Mouse (Mus musculus) embryo, embryonic 11 days (tissue): ENCODE data around the gene D2hgdh.
"Not testable (repeated sequence)": the region's sequence is repeated elsewhere in the genome, so short reads cannot be mapped to it uniquely, and the experiment has no call there.

Experiments used
- DNase-seq: peaks from one replicate; pipeline ENCODE4 v3.0.0-alpha.2; 2015

D2hgdh gene

DNA sequence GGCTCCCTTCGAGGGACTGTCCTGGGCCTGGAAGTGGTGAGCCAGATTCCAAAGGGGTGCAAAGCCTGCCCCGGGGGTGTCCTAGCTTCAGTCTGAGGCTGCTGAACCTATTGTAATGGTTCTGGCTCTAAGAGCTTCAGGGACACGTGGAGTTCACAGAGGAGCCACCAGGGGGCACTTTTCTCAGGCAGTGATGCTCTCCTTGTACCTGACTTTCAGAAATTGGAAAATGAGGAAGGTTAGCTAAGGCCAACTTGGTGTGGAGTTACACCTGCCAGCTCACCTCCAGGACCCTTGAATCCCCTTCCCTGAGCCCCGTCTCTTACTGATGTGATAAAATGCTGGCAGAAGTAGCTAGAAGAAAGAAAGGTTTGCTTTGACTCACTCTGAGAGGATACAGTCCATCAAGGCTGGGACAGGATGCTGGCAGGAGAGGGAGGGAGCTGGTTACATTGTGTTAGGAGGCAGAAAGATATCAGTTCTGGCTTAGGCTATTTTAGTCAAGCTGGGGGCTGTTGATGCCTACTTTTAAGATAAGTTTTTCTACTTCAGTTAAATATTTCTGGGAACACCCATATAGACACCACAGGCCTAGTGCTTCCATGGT is 8.1 kb downstream of the D2hgdh start:
- DNase-seq, result not testable (repeated sequence)

DNA sequence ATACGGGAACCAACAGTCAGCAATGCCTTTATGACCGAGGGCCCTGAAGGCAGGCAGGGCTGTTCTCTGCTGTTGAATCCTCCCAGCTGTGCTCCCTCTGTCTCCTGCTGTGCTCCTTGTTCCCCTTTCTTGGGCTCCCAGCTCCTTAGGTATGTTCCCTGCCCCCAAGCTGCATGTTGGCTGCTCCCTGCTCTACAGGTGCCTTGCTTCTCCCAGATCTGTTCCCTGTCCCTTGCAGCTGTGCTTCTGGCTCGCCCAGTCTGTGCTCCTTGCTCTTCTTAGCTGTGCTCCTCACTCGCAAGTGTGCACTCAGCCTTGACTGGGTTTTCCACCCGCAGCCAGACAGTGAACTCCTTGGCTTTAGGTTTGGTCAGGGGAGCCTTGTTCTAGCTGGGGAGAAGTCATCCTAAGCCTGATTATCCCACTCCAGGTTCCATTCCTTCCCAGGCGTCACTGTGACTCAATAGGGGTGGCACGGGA is 10.0 kb downstream of the D2hgdh start:
- no peak for DNase-seq

DNA sequence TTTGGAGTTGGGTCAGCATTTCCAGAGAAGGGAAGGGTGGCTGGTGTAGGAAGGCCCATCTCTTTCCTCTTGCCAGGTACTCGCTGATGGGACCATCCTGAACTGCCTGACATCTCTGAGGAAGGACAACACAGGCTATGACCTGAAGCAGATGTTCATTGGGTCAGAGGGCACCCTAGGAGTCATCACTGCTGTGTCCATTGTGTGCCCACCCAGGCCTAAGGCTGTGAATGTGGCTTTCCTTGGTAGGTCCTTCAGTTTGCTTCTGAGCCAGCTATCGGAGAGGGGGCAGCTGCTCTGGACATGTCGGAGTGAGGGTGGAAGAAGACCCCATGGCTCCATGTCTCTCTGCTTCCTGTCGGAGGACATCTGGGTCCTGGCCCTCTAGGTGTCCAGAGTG is 10.5 kb downstream of the D2hgdh start:
- no peak for DNase-seq

DNA sequence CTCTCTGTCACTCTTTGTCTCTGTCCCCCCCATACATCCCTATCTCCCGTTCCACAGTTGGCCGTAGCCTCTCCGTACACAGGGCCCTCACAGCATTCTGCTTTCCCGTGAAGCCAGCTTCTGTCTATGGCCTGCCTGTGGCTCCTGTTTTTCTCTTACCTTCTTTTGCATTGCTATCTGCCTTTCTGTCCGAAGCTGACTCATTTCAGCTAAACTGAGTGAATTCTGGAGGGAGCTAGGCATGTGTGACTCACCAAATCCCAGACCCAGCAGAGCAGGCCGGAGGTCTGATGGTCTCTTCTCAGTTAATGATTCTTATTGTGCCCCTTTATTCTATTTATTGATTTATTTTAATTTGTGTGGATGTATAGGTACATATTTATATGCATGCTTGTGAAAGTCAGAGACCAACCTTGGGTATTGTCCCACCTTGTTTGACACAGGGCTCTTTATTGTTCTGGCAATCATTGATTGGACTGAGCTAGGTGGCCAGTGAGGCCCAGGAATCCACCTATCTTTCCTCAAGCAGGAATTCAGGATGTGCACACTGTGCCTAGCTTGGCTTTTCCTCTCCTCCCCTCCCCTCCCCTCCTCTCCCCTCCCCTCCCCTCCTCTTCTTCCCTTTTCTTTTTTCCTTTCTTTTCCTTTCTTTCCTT is 11.3 kb downstream of the D2hgdh start:
- DNase-seq, result no peak

DNA sequence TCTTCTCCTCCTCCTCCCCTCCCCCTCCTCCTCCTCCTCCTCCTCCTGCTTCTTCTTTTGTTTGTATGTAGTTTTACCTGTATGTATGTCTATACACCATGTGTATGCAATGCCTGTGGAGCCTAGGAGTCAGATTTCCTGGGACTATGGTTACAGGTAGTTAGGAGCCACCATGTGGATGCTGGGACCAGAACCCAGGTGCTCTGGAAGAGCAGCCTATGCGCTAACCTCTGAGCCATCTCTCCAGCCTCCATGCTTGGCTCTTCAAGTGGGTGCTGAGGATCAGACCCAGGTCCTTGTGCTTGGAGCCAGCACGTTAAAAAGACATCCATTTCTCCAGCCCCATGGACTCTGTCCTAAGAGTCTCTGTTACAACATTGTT is 11.8 kb downstream of the D2hgdh start:
- no peak for DNase-seq

DNA sequence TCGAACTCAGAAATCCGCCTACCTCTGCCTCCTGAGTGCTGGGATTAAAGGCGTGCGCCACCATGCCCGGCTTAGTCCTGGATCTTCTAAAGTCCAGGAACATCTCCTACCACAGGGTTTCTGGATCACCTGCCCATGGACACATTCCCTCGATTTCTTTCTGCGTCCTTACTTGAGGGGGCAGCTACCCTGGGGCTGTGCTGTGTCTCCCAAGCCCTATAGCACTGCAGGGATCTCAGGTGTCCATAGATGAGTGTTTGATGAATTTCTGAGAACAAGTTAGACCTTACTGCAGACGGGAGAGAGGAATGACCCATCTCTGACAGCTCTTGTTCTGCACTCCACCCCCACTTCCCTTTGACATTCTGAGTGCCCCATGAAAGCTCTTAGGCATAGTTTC is 12.6 kb downstream of the D2hgdh start:
- no peak for DNase-seq

DNA sequence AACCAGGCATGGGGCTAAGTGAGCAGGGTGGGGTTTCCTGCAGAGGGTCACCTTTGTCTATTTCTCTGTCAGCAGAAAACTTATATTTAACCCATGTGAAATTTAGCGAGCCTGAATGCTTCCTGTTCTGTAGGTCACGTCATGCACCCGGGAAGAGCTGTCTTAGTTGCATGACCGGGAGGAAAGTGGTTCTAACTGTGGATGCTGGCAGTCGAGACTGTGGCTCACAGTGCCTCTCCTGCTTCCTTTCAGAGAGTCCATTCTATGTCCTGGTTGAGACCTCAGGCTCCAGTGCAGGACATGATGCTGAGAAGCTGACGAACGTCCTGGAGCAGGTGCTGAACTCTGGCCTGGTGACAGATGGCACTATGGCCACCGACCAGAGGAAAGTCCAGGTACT is 13.9 kb downstream of the D2hgdh start:
- not testable (repeated sequence) for DNase-seq

DNA sequence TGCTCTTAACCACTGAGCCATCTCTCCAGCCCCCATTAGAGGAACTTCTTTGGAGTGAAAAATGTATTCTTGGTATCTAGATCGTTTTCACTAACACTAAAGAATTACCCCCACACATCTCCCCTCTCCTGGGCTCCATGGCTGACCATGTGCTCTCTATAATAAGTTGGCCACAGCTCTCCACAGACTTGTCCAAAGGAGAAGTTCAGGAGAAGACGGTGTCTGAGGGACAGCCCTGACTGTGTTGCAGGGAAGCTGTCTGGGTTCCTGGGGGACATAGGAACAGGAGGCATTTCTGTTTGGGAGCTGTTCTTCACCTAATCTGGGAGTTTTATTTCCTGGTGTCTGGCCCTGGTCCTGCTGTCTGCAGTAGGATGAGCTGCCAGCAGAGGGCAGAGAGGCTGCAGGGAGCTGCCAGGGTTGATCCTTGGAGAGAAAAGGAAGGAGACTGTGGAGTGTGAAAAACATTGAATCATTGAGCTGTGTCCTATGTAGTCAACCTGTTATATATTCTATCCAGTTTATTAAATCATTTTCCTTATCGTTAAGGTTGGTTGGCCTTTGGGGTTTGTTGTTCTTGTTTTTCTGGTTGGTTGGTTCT is 21.2 kb downstream of the D2hgdh start:
- DNase-seq, result not testable (repeated sequence)

DNA sequence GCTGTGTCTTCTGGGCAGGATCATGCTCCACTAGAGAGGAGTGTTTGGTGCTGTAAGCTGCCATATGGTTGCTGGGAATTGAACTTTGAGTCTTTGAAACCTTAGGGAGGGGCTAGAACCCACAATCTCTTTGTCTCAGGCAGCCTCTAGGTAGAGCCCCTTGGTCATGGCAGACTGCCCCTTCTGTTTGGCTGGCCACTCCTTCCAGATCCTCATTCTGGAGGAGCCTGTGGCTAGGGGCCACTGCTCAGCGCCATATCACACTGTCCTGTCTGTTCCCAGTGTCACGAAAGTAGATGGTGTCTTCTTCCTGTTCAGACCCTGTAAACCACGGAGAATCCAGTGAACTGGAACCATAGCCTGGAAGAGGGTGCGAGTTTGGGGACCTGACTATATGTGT is 31.1 kb downstream of the D2hgdh start:
- not testable (repeated sequence) for DNase-seq

DNA sequence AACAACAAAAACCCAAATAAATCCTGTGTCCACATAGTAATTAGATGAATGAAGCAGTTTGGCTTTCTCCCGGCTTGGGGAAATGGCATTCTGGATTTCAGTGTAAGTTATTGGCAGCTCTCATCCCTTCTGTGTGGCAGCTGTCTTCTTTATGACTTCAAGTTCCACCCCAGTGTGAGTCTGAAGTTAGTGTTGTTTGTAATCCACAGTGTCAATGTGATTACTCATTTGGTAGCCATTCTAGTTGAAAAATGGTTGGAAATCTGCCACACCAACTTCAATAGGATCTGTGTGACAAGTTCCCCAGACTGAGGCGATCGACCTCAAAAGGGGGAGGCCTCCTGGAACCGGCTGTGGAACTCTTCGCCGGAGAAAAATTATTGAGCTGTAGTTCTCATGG is 32.7 kb downstream of the D2hgdh start:
- no peak for DNase-seq

DNA sequence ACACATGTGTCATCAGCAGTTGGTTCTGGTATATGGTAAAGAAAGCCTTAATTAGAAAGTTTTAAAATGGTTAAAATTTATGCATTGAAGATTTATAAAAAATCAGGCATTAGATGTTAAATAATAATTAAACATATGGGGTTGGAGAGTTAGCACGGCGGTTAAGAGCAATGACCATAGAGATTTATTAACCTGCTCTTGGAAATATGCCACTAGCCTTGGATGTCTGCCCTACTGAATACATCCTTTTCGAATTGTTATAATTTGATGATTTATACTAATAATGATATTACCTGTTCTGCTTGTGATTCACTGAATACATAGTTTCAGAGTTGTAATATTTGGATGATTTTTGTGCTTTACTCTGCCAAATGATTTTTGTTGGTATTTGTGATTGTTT is 33.3 kb downstream of the D2hgdh start:
- DNase-seq, result no peak

DNA sequence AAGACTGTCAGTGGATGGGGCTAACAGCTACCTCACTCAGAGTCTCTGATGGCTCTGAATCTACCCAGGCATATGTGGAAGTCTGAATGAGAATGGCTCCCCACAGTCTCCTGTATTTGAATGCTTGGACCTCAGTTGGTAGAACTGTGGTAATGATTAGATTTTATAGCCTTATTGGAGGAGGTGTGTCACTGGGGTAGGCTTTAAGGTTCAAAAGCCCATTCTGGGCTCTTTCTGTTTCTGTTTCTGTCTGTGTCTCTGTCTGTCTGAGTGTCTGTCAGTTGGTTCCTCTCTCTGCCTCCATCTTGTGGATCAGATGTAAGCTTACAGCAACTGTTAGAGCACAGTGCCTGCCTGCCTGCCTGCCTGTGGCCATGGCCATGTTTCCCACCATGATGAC is 34.9 kb downstream of the D2hgdh start:
- DNase-seq, result no peak

DNA sequence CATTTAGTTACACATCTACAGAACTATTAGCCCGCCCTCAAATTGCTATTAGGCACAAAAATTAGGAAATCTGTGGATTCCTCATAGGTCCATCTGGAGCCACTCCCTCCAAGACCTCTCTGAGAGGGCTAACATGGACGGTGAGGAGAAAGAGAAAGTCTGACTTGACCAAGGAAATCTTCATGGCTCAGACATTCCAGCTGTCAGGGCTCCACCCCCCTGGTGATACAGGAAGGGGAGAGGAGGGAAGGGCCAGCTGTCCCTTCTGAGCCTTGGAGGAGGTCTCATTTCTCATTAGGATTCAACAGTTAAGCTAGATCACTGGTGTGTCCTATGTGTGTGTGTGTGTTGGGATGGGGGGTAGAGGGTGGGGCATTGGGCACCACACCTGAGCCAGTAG is 36.3 kb downstream of the D2hgdh start, which contains the start of gene Gal3st2:
Gal3st2 (plus strand) TSS at position 259 of the 400 bp plus-strand sequence.
- DNase-seq, result not testable (repeated sequence)

DNA sequence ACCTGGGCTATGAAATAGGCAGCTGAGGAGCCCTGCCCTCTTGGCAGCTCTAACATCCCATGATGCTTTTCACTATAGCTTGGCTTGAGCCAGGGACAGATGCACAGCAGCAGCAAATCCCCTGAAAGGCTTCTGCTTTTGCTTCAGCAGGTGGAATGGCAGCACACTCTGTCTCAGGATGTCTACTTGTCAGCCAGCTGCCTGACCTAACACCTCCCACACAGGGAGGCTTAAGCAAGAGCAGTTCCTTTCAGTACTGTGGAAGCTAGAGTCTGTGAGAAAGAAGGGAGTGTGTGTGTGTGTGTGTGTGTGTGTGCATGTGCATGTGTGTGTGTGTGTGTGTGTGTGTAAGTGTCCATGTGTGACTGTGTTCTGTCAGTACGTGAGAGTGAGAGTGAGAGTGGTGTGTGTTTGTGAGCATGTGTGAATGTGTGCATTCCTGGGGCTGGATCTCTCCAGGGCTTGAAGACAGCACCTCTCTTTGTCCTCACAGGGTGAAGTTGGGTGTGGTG is 46.9 kb downstream of the D2hgdh start:
- DNase-seq, result not testable (repeated sequence)

DNA sequence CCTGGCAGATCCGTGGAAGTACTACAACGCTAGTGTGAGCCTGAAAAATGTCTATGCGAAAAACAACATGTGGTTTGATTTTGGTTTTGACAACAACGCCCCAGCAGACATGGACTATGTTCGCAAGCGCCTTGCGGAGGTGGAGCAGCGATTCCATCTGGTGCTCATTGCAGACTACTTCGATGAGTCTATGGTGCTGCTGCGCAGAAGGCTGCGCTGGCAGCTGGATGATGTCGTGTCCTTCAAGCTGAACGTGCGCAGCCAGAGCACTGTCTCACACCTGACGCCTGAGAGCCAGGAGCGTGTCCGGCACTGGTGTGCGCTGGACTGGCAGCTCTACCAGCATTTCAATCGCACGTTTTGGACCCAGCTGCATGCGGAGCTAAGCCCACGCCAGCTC is 49.7 kb downstream of the D2hgdh start:
- DNase-seq, result not testable (repeated sequence)

DNA sequence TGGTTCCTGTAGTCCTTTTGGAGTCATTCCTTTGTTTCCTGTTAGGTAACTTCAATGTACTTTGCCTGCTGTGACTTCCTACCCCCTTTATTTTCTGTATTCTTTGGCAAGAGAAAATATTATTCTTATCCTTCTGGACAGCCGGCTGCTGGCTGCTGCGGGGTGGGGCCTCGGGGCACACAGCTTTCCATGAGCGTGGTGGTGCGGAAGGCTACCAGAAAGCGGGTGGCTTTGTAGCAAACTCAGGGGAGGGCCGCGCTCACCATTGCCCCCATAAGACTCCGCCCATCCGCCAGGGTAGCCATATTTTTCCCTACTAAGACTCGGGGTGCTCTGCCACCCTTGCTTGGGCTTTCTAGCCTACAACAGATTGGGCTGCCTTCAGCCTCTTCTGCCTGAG is 57.1 kb downstream of the D2hgdh start:
- DNase-seq, result not testable (repeated sequence)

DNA sequence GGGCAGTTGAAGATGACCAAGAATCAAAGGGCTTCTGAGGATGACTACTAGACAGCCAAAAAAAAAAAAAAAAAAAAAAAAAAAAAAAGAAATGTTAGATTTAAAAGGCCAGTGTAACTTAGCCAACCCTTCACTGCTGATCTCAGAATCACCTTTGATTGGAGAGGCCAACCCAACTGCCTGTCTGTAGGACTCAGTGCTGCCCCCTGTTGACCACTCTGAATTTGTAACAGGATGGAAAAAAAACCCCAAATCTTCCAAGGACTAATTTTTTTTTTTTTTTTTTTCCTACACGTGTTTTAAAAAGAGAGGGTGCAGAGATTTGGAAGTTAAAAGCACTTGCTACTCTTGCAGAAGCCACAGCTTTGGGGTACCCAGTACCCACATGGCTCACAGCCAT is 66.2 kb downstream of the D2hgdh start:
- DNase-seq, result not testable (repeated sequence)

DNA sequence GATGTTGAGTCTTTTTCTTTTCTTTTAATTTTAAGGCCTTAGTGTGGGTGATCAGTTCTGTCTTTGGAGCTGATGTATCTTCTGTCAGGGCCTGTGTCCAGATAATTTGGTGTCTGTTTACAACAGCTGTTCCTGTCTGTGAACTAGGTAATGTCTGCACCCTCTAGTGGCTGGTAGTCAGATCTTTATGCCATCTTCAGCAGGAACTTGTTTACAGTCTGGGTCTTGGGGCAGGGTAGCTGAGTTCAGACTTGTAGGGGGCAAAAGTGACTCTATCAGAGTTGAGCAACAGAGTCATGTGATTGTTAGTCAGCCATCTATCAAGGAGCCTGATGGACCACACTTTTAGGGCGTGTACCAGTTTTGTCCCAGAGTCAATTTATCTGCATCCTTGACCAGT is 72.7 kb downstream of the D2hgdh start:
- not testable (repeated sequence) for DNase-seq

DNA sequence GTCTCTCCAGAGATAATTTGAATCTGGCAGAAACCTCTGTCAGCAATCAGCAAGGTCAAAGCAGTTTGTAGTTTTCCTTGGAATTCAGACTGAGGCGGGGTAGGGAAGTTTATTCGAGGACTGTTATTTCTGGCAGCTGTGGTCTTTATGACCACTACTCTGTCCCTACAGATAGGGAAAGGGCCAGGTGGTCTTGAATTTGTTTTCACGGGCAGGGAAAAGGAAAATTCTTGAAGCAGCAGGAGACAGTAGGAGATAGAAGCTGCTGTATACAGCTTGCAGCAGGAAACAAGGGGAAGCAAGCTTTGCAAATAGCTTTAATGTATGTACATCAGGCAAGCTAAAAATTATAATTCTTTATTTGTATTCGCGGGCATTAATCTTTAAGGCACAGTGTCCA is 76.6 kb downstream of the D2hgdh start:
- DNase-seq, result not testable (repeated sequence)
